Mouse (Mus musculus) myocyte (in vitro differentiated cells): Measurements from ENCODE around the gene C1s1.

Experiments used
- MYOG ChIP-seq, 3 experiments: IDR thresholded peaks; one replicate each; pipeline ENCODE4 v1.6.1; 2011; ENCODE audit warnings: control low read depth in 2 of 3, low read depth in 2 of 3, mild to moderate bottlenecking in 2 of 3; ENCODE audit not compliant: insufficient read length in 2 of 3, control insufficient read depth in 1 of 3, insufficient read depth in 1 of 3
- USF1 ChIP-seq: IDR thresholded peaks from one replicate; pipeline ENCODE4 v1.6.1; 2011; ENCODE audit warnings: low read depth, mild to moderate bottlenecking, control low read depth, moderate library complexity

- no peak for TF ChIP-seq USF1
- TF ChIP-seq MYOG (IDR thresholded peaks at IDR 0.05; ENCODE audit: control insufficient read depth in 1 of 3, insufficient read depth in 1 of 3, insufficient read length in 2 of 3, low read depth in 2 of 3), result no peak
Measured at GRCm38 (mm10) chr6:124493886-124494285, 48.3 kb downstream of the C1s1 start.
